Mouse (Mus musculus): ENCODE measurements around the gene Plekha3. TPM values are rescaled to one million over a fixed set of nuclear protein-coding genes. Genes with fewer than 3 reads are reported as not detected.

The Plekha3 gene
- polyA plus RNA-seq, 1 experiment from 2014 or later = 15.4 TPM

DNA sequence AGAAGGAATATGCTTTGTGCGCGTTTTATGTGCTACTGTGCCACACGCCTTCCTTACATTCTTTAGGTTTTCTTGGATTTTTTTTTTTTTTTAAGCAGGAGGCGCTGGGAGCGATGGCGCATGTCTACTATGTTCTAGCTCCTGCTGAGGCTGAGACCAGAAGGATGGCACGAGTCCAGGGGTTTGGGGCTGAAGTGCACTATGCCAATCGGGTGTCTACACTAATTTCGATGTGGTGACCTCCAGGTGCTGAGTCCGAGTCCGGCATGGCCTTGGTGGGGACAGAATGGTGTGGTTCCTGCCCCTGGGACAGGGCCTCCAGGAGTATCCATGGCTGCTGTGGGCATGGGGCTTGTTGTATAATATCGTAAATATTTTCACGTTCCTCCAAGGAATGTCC is 16.5 kb upstream of the Plekha3 start:
- no peak overlapping the region for H3K4me3 ChIP-seq
- no peak for ATAC-seq (ENCODE audit: low FRiP score, low read depth)
- peaks cover 14% of the 10 kb centered on the region for H3K36me3 ChIP-seq
- H3K9me3 ChIP-seq = no peaks in the 10 kb centered on the region
- H3K9ac ChIP-seq (replicated peaks) = no peak overlapping the region
- no peak overlapping the region for H3K27ac ChIP-seq (replicated peaks)
- no peaks in the 10 kb centered on the region for H3K4me1 ChIP-seq
- H3K4me2 ChIP-seq (replicated peaks) = no peak overlapping the region
- H3K27me3 ChIP-seq = no peaks in the 10 kb centered on the region
- 84% methylated on average over 13 of the region's 13 CpGs for WGBS

DNA sequence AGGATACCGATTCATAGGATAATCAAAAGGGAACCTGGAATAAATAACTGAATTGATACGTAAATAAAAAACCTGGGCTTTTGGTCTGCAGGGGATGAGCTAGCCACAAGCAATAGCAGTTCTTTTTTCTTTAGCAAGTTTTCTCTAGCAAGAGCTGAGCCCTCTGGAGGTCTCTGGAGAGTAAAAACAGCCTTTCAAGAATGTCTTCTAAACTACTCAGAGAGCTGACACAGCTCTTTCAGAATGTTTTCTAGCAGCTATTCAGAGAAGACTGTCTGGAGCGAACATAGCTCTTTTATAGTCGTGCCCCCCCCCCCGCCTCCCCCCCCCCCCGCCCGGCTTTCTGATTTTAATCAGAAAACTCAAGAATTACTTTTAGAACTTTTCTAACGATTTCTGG is 15.7 kb upstream of the Plekha3 start:
- Histone ChIP-seq H3K4me1 (no peaks in the 10 kb centered on the region), H3K4me2 (replicated peaks) (no peak overlapping the region), H3K4me3 (no peak overlapping the region), H3K27ac (replicated peaks) (no peak overlapping the region), H3K36me3 (peaks cover 19% of the 10 kb centered on the region), H3K9me3 (no peaks in the 10 kb centered on the region), H3K27me3 (no peaks in the 10 kb centered on the region), H3K9ac (replicated peaks) (no peak overlapping the region)
- WGBS = 57% methylated on average over 6 of the region's 8 CpGs
- no peak for ATAC-seq (ENCODE audit: low FRiP score, low read depth)

DNA sequence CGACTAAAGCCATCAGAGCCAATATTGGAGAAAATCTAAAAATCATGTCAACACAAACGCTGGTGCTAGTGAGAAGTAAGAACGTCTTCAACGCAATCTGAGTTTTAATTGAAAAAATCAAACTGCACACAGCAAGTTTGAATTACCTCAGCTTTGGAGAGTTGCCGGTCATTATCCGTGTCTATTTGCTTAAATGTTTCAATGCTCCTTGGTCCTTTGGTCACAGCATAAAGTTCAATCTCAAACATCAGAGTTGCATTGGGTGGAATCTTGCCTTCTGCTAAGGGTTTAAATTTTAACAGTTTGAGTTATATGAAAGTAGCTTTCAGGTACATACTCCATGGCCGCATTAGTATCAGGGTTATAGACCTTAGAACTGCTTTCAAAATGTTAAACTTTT is 9.6 kb upstream of the Plekha3 start:
- Histone ChIP-seq H3K4me2 (replicated peaks) (no peak overlapping the region), H3K36me3 (peaks cover 32% of the 10 kb centered on the region), H3K4me3 (no peak overlapping the region), H3K9me3 (no peaks in the 10 kb centered on the region), H3K27me3 (no peaks in the 10 kb centered on the region), H3K9ac (replicated peaks) (no peak overlapping the region), H3K27ac (replicated peaks) (no peak overlapping the region), H3K4me1 (no peaks in the 10 kb centered on the region)
- WGBS = 95% methylated on average over 7 of the region's 7 CpGs
- no peak for ATAC-seq (ENCODE audit: low FRiP score, low read depth)

DNA sequence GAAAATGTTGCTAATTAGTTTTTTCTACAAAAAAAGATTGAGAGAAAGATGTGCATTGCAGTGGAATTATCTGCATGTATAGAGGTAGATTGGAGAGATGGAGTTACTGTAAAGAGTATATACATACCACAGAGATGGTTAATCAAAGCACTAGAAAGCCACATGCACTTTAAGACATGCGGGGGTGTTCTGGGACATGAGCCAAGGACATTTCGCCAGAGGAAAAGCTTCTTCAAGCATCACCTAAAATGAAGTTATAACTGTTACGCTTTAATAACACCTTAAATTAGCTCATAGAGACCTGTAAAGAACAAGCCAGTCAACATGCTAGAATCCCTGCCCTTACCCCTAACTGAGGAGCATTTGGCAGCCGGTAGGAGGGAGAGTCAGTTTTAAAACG is 7.9 kb upstream of the Plekha3 start:
- Histone ChIP-seq H3K36me3 (peaks cover 26% of the 10 kb centered on the region), H3K4me2 (replicated peaks) (no peak overlapping the region), H3K27me3 (no peaks in the 10 kb centered on the region), H3K4me3 (no peak overlapping the region), H3K27ac (replicated peaks) (no peak overlapping the region), H3K4me1 (no peaks in the 10 kb centered on the region; the same call in 1 of the 2 replicates), H3K9me3 (no peaks in the 10 kb centered on the region), H3K9ac (replicated peaks) (no peak overlapping the region)
- ATAC-seq (ENCODE audit: low FRiP score, low read depth) = no peak
- 88% methylated on average over 5 of the region's 5 CpGs for WGBS

DNA sequence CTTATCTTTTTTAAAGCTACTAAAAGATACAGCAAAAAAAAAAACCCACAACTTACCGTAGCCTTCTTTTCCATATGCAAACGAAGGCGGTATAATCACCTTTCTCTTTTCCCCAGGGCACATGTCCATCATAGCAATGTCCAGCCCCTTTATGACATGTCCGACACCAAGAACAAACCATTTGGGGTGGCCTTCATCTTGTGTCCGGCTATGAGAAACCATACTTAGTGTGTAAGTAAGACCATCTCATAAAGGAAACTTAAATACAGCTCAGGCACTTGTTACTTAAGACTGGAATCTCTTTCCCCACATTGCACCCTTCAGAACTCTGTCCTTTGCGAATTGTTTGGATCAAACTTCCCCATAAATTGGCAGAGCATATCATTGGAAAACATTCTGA is 3.4 kb upstream of the Plekha3 start:
- Histone ChIP-seq H3K27ac (replicated peaks) (no peak overlapping the region), H3K9ac (replicated peaks) (no peak overlapping the region), H3K4me1 (peaks cover 13% of the 10 kb centered on the region), H3K4me3 (peak overlapping the region; percentile 43), H3K36me3 (no peaks in the 10 kb centered on the region), H3K27me3 (no peaks in the 10 kb centered on the region), H3K4me2 (replicated peaks) (peak overlapping the region; percentile 57), H3K9me3 (no peaks in the 10 kb centered on the region)
- ATAC-seq (ENCODE audit: low FRiP score, low read depth) = no peak
- 88% methylated on average over 6 of the region's 6 CpGs for whole genome bisulfite sequencing

DNA sequence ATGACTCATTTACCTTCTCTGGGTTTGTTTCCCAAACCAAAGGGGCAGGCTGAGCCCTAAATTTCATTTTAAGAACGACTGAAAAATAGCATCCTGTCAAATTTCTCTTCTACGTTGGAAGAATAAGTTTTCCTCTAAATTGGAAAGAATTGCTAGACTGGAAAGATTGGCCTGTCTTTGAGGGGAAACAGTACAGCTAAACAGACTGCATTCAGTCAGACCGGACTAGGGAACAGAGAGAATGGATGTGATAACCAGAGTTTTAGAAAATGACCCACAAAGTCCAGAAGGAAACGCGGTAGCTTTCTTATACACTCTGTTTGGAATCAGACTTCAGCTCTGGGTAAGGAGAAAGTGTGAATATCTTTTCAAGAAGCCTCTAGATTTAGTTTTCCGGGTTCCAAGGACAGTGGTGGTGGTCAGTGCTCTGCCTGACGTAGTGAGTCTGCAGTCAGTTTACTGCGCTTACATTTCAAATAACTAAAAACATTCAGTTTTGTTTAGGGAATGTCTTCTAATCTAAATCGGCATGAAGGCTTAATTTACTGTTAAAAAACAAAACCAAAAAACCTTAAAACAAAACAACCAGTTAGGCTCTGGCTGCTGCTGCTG is 2.8 kb upstream of the Plekha3 start:
- Histone ChIP-seq H3K36me3 (no peaks in the 10 kb centered on the region), H3K27ac (replicated peaks) (peak overlapping the region; percentile 62), H3K4me2 (replicated peaks) (peak overlapping the region; percentile 57), H3K9ac (replicated peaks) (peak overlapping the region; percentile 51), H3K4me1 (peaks cover 17% of the 10 kb centered on the region), H3K9me3 (no peaks in the 10 kb centered on the region), H3K27me3 (no peaks in the 10 kb centered on the region), H3K4me3 (peak overlapping the region; percentile 43)
- ATAC-seq (ENCODE audit: low FRiP score, low read depth) = no peak
- 46% methylated on average over 9 of the region's 9 CpGs for WGBS

DNA sequence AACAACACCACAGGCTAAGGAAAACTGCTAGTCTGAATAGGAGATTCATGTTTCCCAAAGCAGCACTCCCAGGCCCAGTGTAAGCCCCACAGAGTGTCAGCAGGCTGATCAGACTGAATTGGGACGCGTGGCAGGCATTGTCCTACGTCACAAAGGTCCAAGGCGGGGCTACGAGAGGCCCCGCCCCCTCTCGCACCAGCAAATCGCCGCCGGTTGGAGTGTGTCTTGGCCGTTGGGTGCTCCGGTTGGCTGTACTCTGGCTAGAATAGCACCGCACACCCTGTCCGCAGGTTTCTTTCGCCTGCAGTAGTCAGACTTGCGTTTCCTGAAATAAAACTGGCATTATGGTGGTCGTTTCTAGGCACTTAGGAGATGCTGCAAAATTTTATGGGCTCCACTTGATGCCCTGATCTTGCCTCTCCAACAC is 2.1 kb upstream of the Plekha3 start, which contains the start of gene Fkbp7:
Fkbp7 (minus strand) TSS at position 151 of the 427 bp plus-strand sequence.
- WGBS = under 1% methylated on average over 17 of the region's 17 CpGs

DNA sequence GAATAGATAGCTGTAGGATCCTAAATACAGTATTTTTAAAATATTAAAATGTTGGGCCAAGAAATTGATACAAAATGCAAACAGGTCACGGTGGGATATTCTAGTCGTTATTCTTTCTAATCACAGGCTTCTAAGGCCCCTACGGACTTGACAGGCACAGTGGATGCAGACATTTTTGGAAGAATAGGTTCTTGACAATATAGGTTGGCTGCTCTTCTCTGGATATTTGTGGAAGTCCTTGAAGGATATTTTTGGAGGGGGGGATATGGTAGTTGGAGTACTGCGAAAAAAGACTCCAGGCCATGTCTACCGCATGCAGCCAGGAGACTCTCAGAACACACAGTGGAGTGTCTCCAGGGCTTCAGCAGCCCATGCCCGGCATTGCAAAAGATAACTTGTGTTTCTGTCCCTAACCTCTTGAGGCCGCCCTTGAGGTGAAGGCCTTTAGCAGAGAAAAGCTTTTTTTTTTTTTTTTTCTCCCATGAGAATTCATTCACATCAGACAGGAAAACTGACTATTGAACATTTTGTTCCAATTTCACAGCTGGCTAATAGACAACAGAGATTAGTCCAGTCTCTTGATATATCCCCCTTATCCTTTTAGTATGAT is 1.5 kb upstream of the Plekha3 start:
- Histone ChIP-seq H3K4me3 (peak overlapping the region; percentile 43), H3K4me1 (peaks cover 17% of the 10 kb centered on the region), H3K9ac (replicated peaks) (no peak overlapping the region), H3K27me3 (no peaks in the 10 kb centered on the region), H3K4me2 (replicated peaks) (peak overlapping the region; percentile 57), H3K27ac (replicated peaks) (peak overlapping the region; percentile 56), H3K9me3 (no peaks in the 10 kb centered on the region), H3K36me3 (no peaks in the 10 kb centered on the region)
- WGBS = 41% methylated on average over 7 of the region's 7 CpGs
- no peak for ATAC-seq (ENCODE audit: low FRiP score, low read depth)

More for the DNA sequence above, 2.1 kb upstream of the Plekha3 start, which contains the start of gene Fkbp7:
- Histone ChIP-seq H3K4me2 (replicated peaks) (peak within 1 kb of the TSS; percentile 57), H3K27me3 (no peaks in the 10 kb centered on the region), H3K36me3 (no peaks in the 10 kb centered on the region), H3K4me3 (peak within 1 kb of the TSS; percentile 43), H3K4me1 (peaks cover 17% of the 10 kb centered on the region), H3K27ac (replicated peaks) (peak within 1 kb of the TSS; percentile 62), H3K9ac (replicated peaks) (peak within 1 kb of the TSS; percentile 51), H3K9me3 (no peaks in the 10 kb centered on the region)
- ATAC-seq (ENCODE audit: low FRiP score, low read depth) = peak; percentile 91

DNA sequence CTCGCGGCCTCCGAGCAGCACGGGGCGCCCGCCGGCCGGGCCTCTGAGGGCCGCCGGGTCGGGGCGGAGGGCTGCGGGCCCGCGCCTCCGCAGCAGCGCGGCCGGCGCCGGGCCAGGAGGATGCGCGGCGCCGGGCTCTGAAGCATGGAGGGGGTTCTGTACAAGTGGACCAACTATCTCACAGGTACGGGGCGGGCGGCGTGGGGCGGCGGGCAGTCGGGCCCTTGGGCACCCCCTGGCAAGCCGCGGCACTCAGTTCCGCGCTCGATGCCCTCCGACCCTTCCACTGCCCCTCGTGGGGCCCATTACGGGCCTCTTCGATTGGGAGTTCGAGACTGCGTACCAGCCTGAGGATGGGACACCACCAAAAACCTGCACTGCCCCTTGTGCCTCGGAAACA is 370 bp downstream of the Plekha3 start:
- peak overlapping the region; percentile 81 for H3K27ac ChIP-seq (replicated peaks)
- under 1% methylated on average over 38 of the region's 44 CpGs for WGBS
- no peaks in the 10 kb centered on the region for H3K36me3 ChIP-seq
- H3K9me3 ChIP-seq = no peaks in the 10 kb centered on the region
- H3K27me3 ChIP-seq = no peaks in the 10 kb centered on the region
- peak; percentile 59; the same call in 1 of the 2 replicates for ATAC-seq (ENCODE audit: low FRiP score, low read depth)
- peaks cover 17% of the 10 kb centered on the region for H3K4me1 ChIP-seq
- peak overlapping the region; percentile 60 for H3K4me2 ChIP-seq (replicated peaks)
- H3K9ac ChIP-seq (replicated peaks) = peak overlapping the region; percentile 91
- H3K4me3 ChIP-seq = peak overlapping the region; percentile 68

DNA sequence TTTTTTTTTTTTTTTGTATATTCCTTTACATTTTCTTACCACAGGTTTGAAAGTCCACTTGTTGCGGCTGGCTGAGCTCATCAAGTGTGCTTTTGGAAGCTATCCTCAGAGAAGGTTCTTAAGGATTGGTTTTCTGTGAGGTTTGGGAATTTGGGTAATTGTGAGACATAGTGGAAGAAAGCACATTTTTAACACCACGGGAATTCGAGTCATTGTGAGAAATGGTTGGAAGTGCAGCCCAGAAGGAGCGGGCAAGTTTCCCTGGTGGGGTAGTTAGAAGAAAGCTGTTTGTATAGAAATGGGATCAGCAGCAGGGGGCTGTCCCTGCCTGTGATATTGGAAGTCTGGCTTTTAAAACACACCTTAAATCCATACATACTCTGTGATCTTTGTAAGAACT is 868 bp downstream of the Plekha3 start:
- ATAC-seq (ENCODE audit: low FRiP score, low read depth) = no peak
- peak overlapping the region; percentile 91 for H3K9ac ChIP-seq (replicated peaks)
- WGBS = 17% methylated on average over 4 of the region's 4 CpGs
- H3K36me3 ChIP-seq = no peaks in the 10 kb centered on the region
- peak overlapping the region; percentile 60 for H3K4me2 ChIP-seq (replicated peaks)
- H3K4me3 ChIP-seq = peak overlapping the region; percentile 68
- H3K27ac ChIP-seq (replicated peaks) = no peak overlapping the region
- H3K27me3 ChIP-seq = no peaks in the 10 kb centered on the region
- peaks cover 17% of the 10 kb centered on the region for H3K4me1 ChIP-seq
- no peaks in the 10 kb centered on the region for H3K9me3 ChIP-seq

DNA sequence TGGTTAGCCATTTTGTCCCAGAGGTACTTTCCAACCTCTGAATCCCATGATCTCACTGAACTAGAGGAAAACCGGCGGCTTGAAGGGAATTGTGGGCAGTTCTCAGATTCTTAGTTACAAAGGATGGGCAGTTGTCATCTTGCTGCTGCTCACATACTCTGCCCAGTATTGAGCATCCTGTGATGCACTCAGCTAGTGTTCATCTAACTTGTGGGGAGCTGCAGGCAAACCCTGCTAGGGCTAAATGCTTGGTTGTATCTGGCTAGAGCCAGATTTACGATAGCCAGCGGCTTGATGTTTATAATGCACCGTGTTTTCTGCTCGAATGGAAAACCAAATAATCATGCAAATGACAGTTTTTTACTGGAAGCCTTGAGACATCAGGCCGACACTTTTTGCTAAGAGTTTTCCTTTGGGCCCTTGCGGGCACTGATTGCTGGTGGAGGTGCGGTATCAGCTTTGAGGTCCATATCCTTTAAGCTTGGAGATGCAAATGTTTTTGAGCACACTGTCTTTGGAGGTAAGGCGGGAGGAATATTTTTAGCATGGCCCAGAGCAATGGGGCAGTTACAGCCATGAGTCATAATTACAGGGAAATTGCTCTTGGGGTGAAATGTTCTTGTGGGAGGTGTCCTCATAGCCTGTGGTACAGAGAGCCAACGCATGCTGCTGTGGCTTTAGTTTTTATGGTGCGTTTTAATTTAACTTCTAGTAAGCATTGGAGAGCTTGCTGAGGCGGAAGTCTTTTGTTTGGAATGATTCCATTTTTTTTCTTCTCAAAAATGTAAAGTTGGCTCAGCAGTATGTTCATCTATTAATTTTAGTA is 1.5 kb downstream of the Plekha3 start:
- Histone ChIP-seq H3K9me3 (no peaks in the 10 kb centered on the region), H3K27me3 (no peaks in the 10 kb centered on the region), H3K36me3 (0 out of 2 replicates have a peak, but pooled peaks cover 3% of the 10 kb centered on the region), H3K9ac (replicated peaks) (peak overlapping the region; percentile 91), H3K4me3 (peak overlapping the region; percentile 68), H3K4me2 (replicated peaks) (peak overlapping the region; percentile 60), H3K27ac (replicated peaks) (no peak overlapping the region), H3K4me1 (peaks cover 17% of the 10 kb centered on the region)
- no peak for ATAC-seq (ENCODE audit: low FRiP score, low read depth)
- 68% methylated on average over 13 of the region's 13 CpGs for WGBS

DNA sequence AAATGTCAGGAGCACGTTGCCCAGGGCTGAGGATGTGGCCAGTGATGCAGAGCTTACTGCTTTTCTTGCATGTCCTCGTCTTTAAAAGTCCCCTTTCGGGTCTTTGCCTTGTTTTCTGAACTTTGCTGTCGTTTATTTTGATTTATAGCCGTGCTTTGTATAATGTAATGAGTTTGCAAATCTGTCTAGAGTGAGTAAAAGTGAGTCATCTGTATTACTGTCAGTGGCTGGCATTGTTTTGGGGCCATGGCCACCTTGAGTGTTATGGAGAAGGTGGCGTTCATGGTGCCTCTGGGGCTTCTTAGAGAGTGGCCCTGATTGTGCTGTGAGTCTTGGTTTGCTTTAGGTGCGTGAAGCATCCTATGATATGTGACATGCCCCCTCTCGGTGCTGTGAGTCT is 7.2 kb downstream of the Plekha3 start:
- no peaks in the 10 kb centered on the region for H3K4me1 ChIP-seq
- H3K9ac ChIP-seq (replicated peaks) = no peak overlapping the region
- no peaks in the 10 kb centered on the region for H3K27me3 ChIP-seq
- H3K4me3 ChIP-seq = no peak overlapping the region
- H3K36me3 ChIP-seq = peaks cover 55% of the 10 kb centered on the region
- H3K9me3 ChIP-seq = no peaks in the 10 kb centered on the region
- no peak for ATAC-seq (ENCODE audit: low FRiP score, low read depth)
- WGBS = 90% methylated on average over 8 of the region's 8 CpGs
- H3K4me2 ChIP-seq (replicated peaks) = no peak overlapping the region
- no peak overlapping the region for H3K27ac ChIP-seq (replicated peaks)
